Mouse (Mus musculus) neural tube, embryonic 13.5 days (tissue): ENCODE measurements around the gene Elane. TPM values are rescaled to one million over a fixed set of nuclear protein-coding genes. Genes with fewer than 3 reads are reported as not detected.
A peak's percentile ranks its signal among the peaks of the same experiment; 100 is the strongest.
"Not testable (repeated sequence)": the region's sequence is repeated elsewhere in the genome, so short reads cannot be mapped to it uniquely, and the experiment has no call there.

Source experiments
- ATAC-seq: fragments of 200-750 bp; cut with Nextera tagmentation; 2 replicates; pipeline ENCODE4 v1.8.0; 2017; ENCODE audit warnings: low read depth, mild to moderate bottlenecking, moderate TSS enrichment, moderate library complexity
- H3K27ac ChIP-seq: fragments of 300-500 bp; sonication (generic); replicated peaks from 2 replicates; pipeline ENCODE4 v1.5.1; 2015; ENCODE audit warnings: moderate library complexity, mild to moderate bottlenecking, inconsistent platforms
- H3K27me3 ChIP-seq: fragments of 300-500 bp; sonication (generic); 2 replicates; pipeline ENCODE4 v1.6.1; 2015; ENCODE audit warnings: mild to moderate bottlenecking, inconsistent platforms
- H3K36me3 ChIP-seq: fragments of 300-500 bp; sonication (generic); 2 replicates; pipeline ENCODE4 v1.6.1; 2015; ENCODE audit warnings: mild to moderate bottlenecking, inconsistent platforms
- H3K4me1 ChIP-seq: fragments of 300-500 bp; sonication (generic); replicated peaks from 2 replicates; pipeline ENCODE4 v1.6.1; 2015; ENCODE audit warnings: inconsistent platforms
- H3K4me2 ChIP-seq: fragments of 300-500 bp; sonication (generic); 2 replicates; pipeline ENCODE4 v1.6.1; 2015; ENCODE audit warnings: inconsistent platforms, mild to moderate bottlenecking, moderate library complexity
- H3K4me3 ChIP-seq: fragments of 300-500 bp; sonication (generic); 2 replicates; pipeline ENCODE4 v1.5.1; 2015; ENCODE audit warnings: mild to moderate bottlenecking, inconsistent platforms
- H3K9ac ChIP-seq: fragments of 300-500 bp; sonication (generic); 2 replicates; pipeline ENCODE4 v1.6.1; 2015; ENCODE audit warnings: moderate library complexity, mild to moderate bottlenecking, inconsistent platforms
- H3K9me3 ChIP-seq: fragments of 300-500 bp; sonication (generic); 2 replicates; pipeline ENCODE4 v1.6.1; 2016; ENCODE audit warnings: inconsistent platforms
- WGBS: fragments of 180-500 bp; shearing (Covaris S2); methylation state at CpG from one replicate; pipeline ENCODE4 v1.1.7; 2015; 5-methylcytosine and 5-hydroxymethylcytosine counted together
- polyA plus RNA-seq: library from polyadenylated mRNA; unstranded; fragments of >200 nt; fragmentation: Nextera tagmentation; extraction: Ambion mirVana; gene quantifications from 2 replicates; pipeline ENCODE4 v1.2.1, GENCODE M21; 2015

Elane gene
- polyA plus RNA-seq, 1 experiment from 2014 or later: 0.67 TPM

GRCm38 (mm10) chr10:79873715-79874289 lies 12.2 kb upstream of the Elane start:
- H3K9me3 ChIP-seq: no peaks in the 10 kb centered on the region
- H3K4me2 ChIP-seq: peak overlapping the region; percentile 92
- peaks cover 30% of the 10 kb centered on the region for H3K36me3 ChIP-seq
- no peaks in the 10 kb centered on the region for H3K27me3 ChIP-seq
- H3K27ac ChIP-seq: peak overlapping the region; percentile 94
- under 1% methylated on average over 26 of the region's 26 CpGs for WGBS
- ATAC-seq: peak; percentile 2
- peak overlapping the region; percentile 66 for H3K4me3 ChIP-seq
- H3K9ac ChIP-seq: peak overlapping the region; percentile 97
- peaks cover 58% of the 10 kb centered on the region for H3K4me1 ChIP-seq

- H3K27me3 ChIP-seq: no peaks in the 10 kb centered on the region
- peaks cover 25% of the 10 kb centered on the region for H3K36me3 ChIP-seq
- H3K9ac ChIP-seq: peak within 1 kb of the TSS; percentile 97
- ATAC-seq: peak; percentile 92
- H3K9me3 ChIP-seq: no peaks in the 10 kb centered on the region
- under 1% methylated on average over 57 of the region's 57 CpGs for WGBS
- peak within 1 kb of the TSS; percentile 92 for H3K4me2 ChIP-seq
- H3K27ac ChIP-seq: peak within 1 kb of the TSS; percentile 94
- peaks cover 52% of the 10 kb centered on the region for H3K4me1 ChIP-seq
- H3K4me3 ChIP-seq: peak within 1 kb of the TSS; percentile 66
These were observed 11.7 kb upstream of the Elane start, which contains the start of the genes Prtn3 and Plppr3 for GRCm38 (mm10) chr10:79874290-79874862. Prtn3 (plus strand) TSS chr10:79874476. Plppr3 (minus strand) TSS chr10:79874634.

DNA sequence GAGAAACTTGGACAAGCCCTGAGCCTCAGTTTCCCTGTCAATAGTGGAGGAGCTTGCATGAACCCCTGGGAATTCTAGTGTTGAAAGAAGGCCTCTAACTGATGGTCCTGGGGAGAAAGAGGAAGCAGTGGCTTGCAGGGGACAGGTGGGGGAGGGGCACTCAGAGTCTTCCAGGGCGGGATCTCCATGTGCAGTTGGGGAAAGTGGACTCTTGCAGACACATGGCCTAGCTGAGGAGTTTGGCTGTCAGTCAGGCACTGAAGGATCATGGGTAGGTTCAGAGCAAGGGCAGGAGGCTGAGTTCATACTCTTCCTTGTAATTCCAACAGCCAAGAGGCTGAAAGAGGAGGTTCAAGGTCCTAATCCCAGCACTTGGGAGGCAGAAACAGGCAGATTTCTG lies 8.9 kb upstream of the Elane start:
- H3K4me3 ChIP-seq: no peak overlapping the region
- H3K9me3 ChIP-seq: no peaks in the 10 kb centered on the region
- 48% methylated on average over 1 of the region's 1 CpGs for WGBS
- no peaks in the 10 kb centered on the region for H3K36me3 ChIP-seq
- H3K4me1 ChIP-seq: peaks cover 32% of the 10 kb centered on the region
- no peak overlapping the region for H3K27ac ChIP-seq
- no peak overlapping the region for H3K4me2 ChIP-seq
- no peak overlapping the region for H3K9ac ChIP-seq
- H3K27me3 ChIP-seq: peaks cover 20% of the 10 kb centered on the region
- ATAC-seq: no peak

- Histone ChIP-seq H3K27ac (no peak overlapping the region), H3K9me3 (no peaks in the 10 kb centered on the region), H3K4me3 (no peak overlapping the region), H3K9ac (no peak overlapping the region), H3K36me3 (no peaks in the 10 kb centered on the region), H3K27me3 (peaks cover 25% of the 10 kb centered on the region), H3K4me1 (peaks cover 32% of the 10 kb centered on the region), H3K4me2 (no peak overlapping the region)
- ATAC-seq: no peak
- WGBS: 49% methylated on average over 12 of the region's 12 CpGs
These were observed 8.3 kb upstream of the Elane start for GRCm38 (mm10) chr10:79877757-79878156.

- Histone ChIP-seq H3K9me3 (no peaks in the 10 kb centered on the region), H3K9ac (no peak overlapping the region), H3K27me3 (peaks cover 33% of the 10 kb centered on the region), H3K36me3 (no peaks in the 10 kb centered on the region), H3K4me1 (peaks cover 34% of the 10 kb centered on the region), H3K4me2 (no peak overlapping the region), H3K4me3 (no peak overlapping the region), H3K27ac (no peak overlapping the region)
- WGBS: 40% methylated on average over 3 of the region's 3 CpGs
- ATAC-seq: no peak
These were observed 6.5 kb upstream of the Elane start for GRCm38 (mm10) chr10:79879527-79879926.

- Histone ChIP-seq H3K4me1 (peaks cover 22% of the 10 kb centered on the region), H3K9ac (no peak overlapping the region), H3K9me3 (no peaks in the 10 kb centered on the region), H3K4me2 (no peak overlapping the region), H3K36me3 (no peaks in the 10 kb centered on the region), H3K27me3 (peaks cover 33% of the 10 kb centered on the region), H3K4me3 (no peak overlapping the region), H3K27ac (no peak overlapping the region)
- WGBS: 18% methylated on average over 9 of the region's 9 CpGs
- ATAC-seq: no peak
These were observed 5.3 kb upstream of the Elane start for GRCm38 (mm10) chr10:79880721-79881120.

- Histone ChIP-seq H3K9ac (peak overlapping the region; percentile 43; the same call in 1 of the 2 replicates), H3K4me1 (peaks cover 21% of the 10 kb centered on the region), H3K27me3 (peaks cover 33% of the 10 kb centered on the region), H3K4me3 (no peak overlapping the region), H3K9me3 (no peaks in the 10 kb centered on the region), H3K27ac (no peak overlapping the region), H3K36me3 (no peaks in the 10 kb centered on the region), H3K4me2 (peak overlapping the region; percentile 37)
- WGBS: 8% methylated on average over 22 of the region's 22 CpGs
- no peak for ATAC-seq
These were observed 4.1 kb upstream of the Elane start for GRCm38 (mm10) chr10:79881981-79882380.

GRCm38 (mm10) chr10:79883297-79884084 lies 2.6 kb upstream of the Elane start:
- ATAC-seq: peak; percentile 25
- Histone ChIP-seq H3K4me2 (no peak overlapping the region), H3K9me3 (no peaks in the 10 kb centered on the region), H3K4me1 (peaks cover 21% of the 10 kb centered on the region), H3K36me3 (no peaks in the 10 kb centered on the region), H3K27me3 (peaks cover 33% of the 10 kb centered on the region), H3K4me3 (no peak overlapping the region), H3K9ac (peak overlapping the region; percentile 45), H3K27ac (no peak overlapping the region)
- WGBS: 15% methylated on average over 22 of the region's 22 CpGs

- ATAC-seq: 0 out of 2 replicates have a peak, but pooled peaks have one; percentile 15
- Histone ChIP-seq H3K27ac (no peak overlapping the region), H3K9me3 (no peaks in the 10 kb centered on the region), H3K9ac (no peak overlapping the region), H3K4me2 (no peak overlapping the region), H3K27me3 (peaks cover 33% of the 10 kb centered on the region), H3K4me1 (peaks cover 21% of the 10 kb centered on the region), H3K4me3 (no peak overlapping the region), H3K36me3 (no peaks in the 10 kb centered on the region)
- WGBS: 78% methylated on average over 4 of the region's 4 CpGs
These were observed 1.6 kb upstream of the Elane start for GRCm38 (mm10) chr10:79884446-79884845.

GRCm38 (mm10) chr10:79884938-79885337 lies 1.1 kb upstream of the Elane start:
- not testable (repeated sequence) for H3K27ac ChIP-seq, H3K36me3 ChIP-seq, H3K9me3 ChIP-seq, H3K4me2 ChIP-seq, H3K4me3 ChIP-seq, H3K9ac ChIP-seq, ATAC-seq
- 79% methylated on average over 3 of the region's 3 CpGs for WGBS
- Histone ChIP-seq H3K27me3 (peaks cover 33% of the 10 kb centered on the region), H3K4me1 (peaks cover 21% of the 10 kb centered on the region)

- ATAC-seq: no peak
- WGBS: 75% methylated on average over 8 of the region's 8 CpGs
- H3K4me3 ChIP-seq: no peak overlapping the region
These were observed 564 bp downstream of the Elane start for GRCm38 (mm10) chr10:79886611-79887010.

GRCm38 (mm10) chr10:79889386-79889785 lies 3.3 kb downstream of the Elane start:
- Histone ChIP-seq H3K36me3 (peaks cover 5% of the 10 kb centered on the region), H3K4me2 (no peak overlapping the region), H3K4me1 (no peaks in the 10 kb centered on the region), H3K4me3 (no peak overlapping the region), H3K27me3 (no peaks in the 10 kb centered on the region; the same call in none of the 2 replicates), H3K9me3 (no peaks in the 10 kb centered on the region), H3K27ac (no peak overlapping the region), H3K9ac (no peak overlapping the region)
- WGBS: 82% methylated on average over 2 of the region's 2 CpGs
- no peak for ATAC-seq

More at GRCm38 (mm10) chr10:79886611-79887010, 564 bp downstream of the Elane start:
- Histone ChIP-seq H3K27ac (no peak overlapping the region), H3K36me3 (no peaks in the 10 kb centered on the region), H3K4me1 (peaks cover 21% of the 10 kb centered on the region), H3K9me3 (no peaks in the 10 kb centered on the region), H3K4me2 (no peak overlapping the region), H3K9ac (no peak overlapping the region), H3K27me3 (peaks cover 18% of the 10 kb centered on the region)
